Comparison of ENCODE assay signal across 11 mouse cellular contexts in genomic region chr4:65791051-65791450, GRCm38 (mm10).
DNase-seq lines count a peak whose midpoint lies in the region; ATAC-seq and TF ChIP-seq lines count a peak whose summit lies in the region.
"Had no signal": no experiment of that assay in that cellular context is flagged by ENCODE, and none has a peak within 500 bp of the region (broad histone marks: within the 10 kb centered on the region; RNA-seq: fewer than 3 reads in every experiment).

No protein-coding gene starts in this region.

- no peak for TF ChIP-seq CTCF in lung, adult 2 months (IDR thresholded peaks at IDR 0.05; ENCODE audit: insufficient read depth, low read length)

- DNase-seq in cerebellum, postnatal 4 days (ENCODE audit: low spot score in 2 of 2) = no peak
- peak; percentile 10 to 35 for DNase-seq in heart, postnatal 10 days
- no peak for DNase-seq in heart, postnatal 25 days (ENCODE audit: low spot score)
- DNase-seq in lung, postnatal 10 days = peak; percentile 17
- DNase-seq in lung, adult 2 months = no peak
- peak; percentile 37 for DNase-seq in cerebellum, adult 9-11 months
- DNase-seq: layer of hippocampus, adult 9-11 months; thymus, postnatal 14 days had no signal

- intact Hi-C loops in heart, postnatal 10 days (cut with DNase I) = loop anchor here (1.0 to 2.0 kb wide), 2 partner anchors 20 to 134 kb away; no protein-coding TSS in a partner anchor
- intact Hi-C loops in heart, postnatal 25 days (cut with DNase I) = loop anchor here (5.0 kb wide), 1 partner anchor 134 kb away; no protein-coding TSS in a partner anchor

- H3K4me3 ChIP-seq in lung, adult 2 months (replicated peaks; ENCODE audit: extremely low read depth, low read depth, low read length) = no peak overlapping the region
- H3K4me3 ChIP-seq: intestine, embryonic 15.5 days had no signal

- no peaks in the 10 kb centered on the region for H3K4me1 ChIP-seq in lung, adult 2 months (ENCODE audit: control insufficient read depth, insufficient read depth, low read length)
- H3K4me1 ChIP-seq: intestine, embryonic 15.5 days had no signal

- 0 out of 2 replicates have a peak, but pooled peaks have one; percentile 58 for ATAC-seq in cerebellum, adult (ENCODE audit: insufficient number of reproducible peaks, low FRiP score, low TSS enrichment)
- no peak for ATAC-seq in erythroid progenitor cell, adult 5-6 weeks (replicated peaks; ENCODE audit: low FRiP score, poor library complexity, severe bottlenecking)
- ATAC-seq: intestine, embryonic 15.5 days had no signal

- no peak for TF ChIP-seq POLR2A in lung, adult 2 months (IDR thresholded peaks at IDR 0.05; ENCODE audit: borderline replicate concordance, extremely low read depth, low read depth, low read length)

Comparison
In these comparisons a context has a peak if more than half of its experiments do, and no peak if none do; other contexts are left out.
1. DNase-seq: peak in heart, postnatal 10 days (2 of 2), lung, postnatal 10 days (single experiment) and cerebellum, adult 9-11 months (single experiment); none in cerebellum, postnatal 4 days (0 of 2), heart, postnatal 25 days (single experiment) and lung, adult 2 months (single experiment).